Mouse (Mus musculus) heart, adult 2 months (tissue): ENCODE measurements around the gene Shisal1.

ENCODE experiments used
- CTCF ChIP-seq: fragments of 200-600 bp; IDR thresholded peaks from 2 replicates; pipeline ENCODE4 v1.8.1; 2022; ENCODE audit warnings: antibody characterized with exemption, mild to moderate bottlenecking, moderate library complexity
- POLR2A ChIP-seq: fragments of 200-500 bp; IDR thresholded peaks from 2 replicates; pipeline ENCODE4 v1.6.1; 2011; ENCODE audit warnings: mild to moderate bottlenecking, low read depth, low read length, control low read depth; ENCODE audit not compliant: insufficient read depth

DNA sequence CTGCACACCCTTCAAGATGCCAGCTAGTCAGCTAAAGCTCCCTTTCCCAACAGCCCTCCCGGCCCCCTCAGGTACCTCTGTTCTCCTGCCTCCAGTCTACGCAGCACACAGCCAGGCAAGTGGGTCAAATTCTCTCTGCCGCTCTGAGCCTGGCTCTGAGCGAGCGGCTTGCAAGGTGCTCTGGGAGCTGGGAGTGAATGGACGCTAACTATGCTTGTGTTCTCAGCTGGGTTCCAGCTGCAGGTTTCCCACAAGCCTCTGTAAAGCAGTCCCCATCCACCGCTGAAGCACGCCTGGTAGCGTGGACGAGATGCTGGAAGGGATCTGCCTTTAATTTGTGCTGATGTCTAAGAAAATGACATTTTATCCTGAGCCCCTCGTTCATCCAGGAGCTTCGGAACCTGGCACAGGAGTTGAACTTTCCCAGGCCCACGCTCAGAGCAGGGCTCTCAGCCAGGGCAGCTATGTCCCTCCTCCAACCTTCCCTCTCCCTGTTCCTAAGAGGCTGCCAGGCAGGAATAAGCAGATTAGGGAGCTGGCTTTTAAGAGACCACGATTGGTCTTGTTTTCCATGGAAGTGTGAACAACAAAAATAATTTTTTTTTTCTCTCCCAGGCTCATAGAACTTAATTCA lies 5.1 kb downstream of the Shisal1 start:
- no peak for TF ChIP-seq CTCF
- no peak for TF ChIP-seq POLR2A
